Mouse (Mus musculus) embryonic fibroblast, embryonic 13.5 days (primary cell): ENCODE measurements around the gene Fam89b. TPM values are rescaled to one million over a fixed set of nuclear protein-coding genes. Genes with fewer than 3 reads are reported as not detected.
A peak's percentile ranks its signal among the peaks of the same experiment; 100 is the strongest.

Experiments
- H3K27ac ChIP-seq: 2 replicates; pipeline ENCODE4 v1.5.1; 2012; ENCODE audit warnings: low read length, control low read depth, inconsistent platforms; ENCODE audit not compliant: insufficient read depth
- H3K4me1 ChIP-seq: 2 replicates; pipeline ENCODE4 v1.6.1; 2011; ENCODE audit warnings: low read length; ENCODE audit not compliant: control insufficient read depth, insufficient read depth
- H3K4me3 ChIP-seq: 2 replicates; pipeline ENCODE4 v1.5.1; 2011; ENCODE audit warnings: mild to moderate bottlenecking, control low read depth, low read length; ENCODE audit not compliant: insufficient read depth
- CTCF ChIP-seq: IDR thresholded peaks from 2 replicates; pipeline ENCODE4 v1.5.1; 2011; ENCODE audit warnings: mild to moderate bottlenecking, control low read depth, low read length, moderate library complexity, borderline replicate concordance; ENCODE audit not compliant: insufficient read depth
- POLR2A ChIP-seq: IDR thresholded peaks from 2 replicates; pipeline ENCODE4 v1.6.1; 2011; ENCODE audit warnings: low read depth, mild to moderate bottlenecking, control low read depth, low read length, moderate library complexity
- polyA plus RNA-seq: library from polyadenylated mRNA; stranded (reverse); fragments of >200 nt; gene quantifications from 2 replicates; pipeline ENCODE4 v1.2.4, GENCODE M21; 2011; ENCODE audit warnings: low read depth; ENCODE audit not compliant: missing spikeins, insufficient read length

The Fam89b gene
- 51.3 and 54.8 TPM in 2 replicates for polyA plus RNA-seq

DNA sequence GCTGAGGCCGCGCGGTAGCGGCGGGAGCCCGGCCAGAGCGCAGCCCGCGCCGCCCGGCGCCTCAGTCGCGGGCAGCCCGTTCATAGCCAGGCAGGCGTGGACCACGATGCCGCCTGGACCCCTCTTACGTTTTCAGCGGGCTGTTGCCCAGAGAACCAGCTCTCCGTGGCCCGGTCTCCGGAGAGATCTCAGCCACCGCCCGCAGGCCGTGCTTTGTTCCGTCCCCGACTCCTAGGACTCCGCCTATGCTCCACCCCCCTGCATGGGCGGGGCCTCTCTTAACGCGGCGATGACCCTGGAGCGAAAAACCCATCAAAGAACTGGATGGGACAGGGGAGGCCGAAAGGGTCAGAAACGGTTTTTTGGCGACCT is at the start of gene Fam89b:
Fam89b (minus strand) TSS at position 210 of the 372 bp plus-strand sequence.
- Histone ChIP-seq H3K4me3 (peak within 1 kb of the TSS; percentile 81), H3K27ac (peak within 1 kb of the TSS; percentile 55), H3K4me1 (0 out of 2 replicates have a peak, but pooled peaks cover 7% of the 10 kb centered on the region)
- no peak for TF ChIP-seq CTCF
- peak; percentile 97 for TF ChIP-seq POLR2A

DNA sequence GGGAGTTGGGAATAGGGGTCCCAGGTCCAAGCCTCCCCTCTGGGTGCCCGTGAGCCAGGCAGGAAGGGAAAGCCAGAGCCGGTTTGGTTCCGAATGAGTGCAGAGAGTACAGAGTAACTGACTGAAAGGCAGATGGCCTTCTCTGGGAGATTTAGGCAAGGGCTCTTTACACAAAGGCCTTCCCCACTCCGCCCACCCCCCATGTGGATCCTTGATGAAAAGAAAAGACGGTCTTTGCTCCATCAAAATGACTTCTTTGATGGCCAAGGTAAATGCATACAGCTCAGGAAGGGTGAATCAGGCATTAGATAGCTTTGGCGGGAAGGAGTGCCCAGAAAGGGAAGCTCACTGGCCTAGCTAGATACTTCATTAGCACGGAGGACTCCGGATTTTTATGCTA is 48.9 kb upstream of the Fam89b start:
- Histone ChIP-seq H3K27ac (no peak overlapping the region), H3K4me3 (no peak overlapping the region), H3K4me1 (no peaks in the 10 kb centered on the region)
- TF ChIP-seq POLR2A (no peak), CTCF (no peak)

DNA sequence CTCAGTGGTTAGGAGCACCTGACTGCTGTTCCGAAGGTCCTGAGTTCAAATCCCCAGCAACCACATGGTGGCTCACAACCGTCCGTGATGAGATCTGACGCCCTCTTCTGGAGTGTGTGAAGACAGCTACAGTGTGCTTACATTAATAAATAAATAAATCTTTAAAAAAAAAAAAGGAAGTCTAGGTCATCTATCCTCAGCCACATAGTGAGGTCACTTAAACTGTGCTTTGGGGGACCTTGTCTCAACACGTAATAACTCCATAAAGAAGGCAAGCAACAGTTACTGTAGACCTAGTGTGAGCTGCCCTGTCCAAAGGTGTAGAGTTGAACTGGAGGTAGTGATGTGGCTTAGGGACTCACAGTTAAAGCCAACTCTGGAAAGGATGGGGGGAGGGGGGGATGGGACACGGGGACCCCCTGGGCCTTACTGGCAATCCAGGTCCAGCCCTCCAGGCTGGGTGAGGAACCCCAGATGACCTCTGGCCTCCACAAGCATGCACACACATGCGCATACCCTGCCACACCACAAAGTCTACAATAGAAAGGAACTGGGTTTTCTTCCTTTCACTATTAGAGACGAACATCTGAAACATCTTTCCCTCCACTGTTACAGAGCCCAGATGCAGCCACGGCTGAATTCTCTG is 48.1 kb upstream of the Fam89b start:
- TF ChIP-seq CTCF: no peak
- no peak for TF ChIP-seq POLR2A
- H3K4me3 ChIP-seq: no peak overlapping the region
- no peaks in the 10 kb centered on the region for H3K4me1 ChIP-seq
- H3K27ac ChIP-seq: no peak overlapping the region

DNA sequence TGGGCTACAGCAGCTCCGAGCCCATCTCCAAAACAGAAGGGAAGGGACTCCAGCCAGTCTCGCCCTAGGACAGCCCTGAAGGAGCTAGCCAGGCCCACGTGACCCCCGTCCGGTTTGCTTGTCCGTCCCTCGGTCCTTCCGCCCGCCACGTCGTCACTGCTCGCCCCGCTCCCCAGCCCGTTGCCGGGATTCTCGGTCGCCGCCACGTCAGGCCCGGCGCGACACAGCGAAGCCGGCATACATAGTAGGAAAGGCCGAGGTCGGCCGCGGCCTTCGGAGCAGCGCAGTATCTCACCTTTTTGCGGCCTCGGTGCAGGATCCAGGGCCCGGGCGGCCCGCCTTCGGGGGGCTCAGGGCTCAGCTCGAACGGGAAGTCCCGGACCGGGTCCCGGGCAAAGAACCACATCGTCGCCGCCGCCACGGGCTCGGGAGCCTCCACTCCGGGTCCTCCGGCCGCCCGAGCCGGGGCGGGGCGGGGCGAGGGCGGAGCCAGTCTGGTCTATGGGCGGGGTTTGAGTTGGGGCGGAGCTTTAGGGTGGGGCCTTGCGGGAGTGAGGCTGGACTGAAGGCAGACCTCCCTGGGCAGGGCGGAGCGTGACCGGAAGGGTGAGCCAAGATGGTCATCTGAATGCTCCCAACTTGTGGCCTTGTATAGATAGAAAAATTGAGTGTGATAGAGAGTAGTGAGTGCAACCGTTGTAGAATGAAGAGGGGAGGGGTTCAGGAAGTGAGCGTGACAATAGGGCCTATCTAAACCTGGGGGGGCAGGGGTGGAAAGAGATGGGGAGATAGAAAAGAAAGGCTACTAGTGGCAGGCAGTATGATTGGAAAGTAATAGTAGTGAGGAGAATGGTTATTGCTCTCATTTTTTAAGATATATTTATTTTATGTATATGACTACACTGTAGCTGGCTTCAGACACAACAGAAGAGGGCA is 41.7 kb upstream of the Fam89b start, which contains the start of gene Scyl1:
Scyl1 (minus strand) TSS at position 495 of the 936 bp plus-strand sequence.
- Histone ChIP-seq H3K4me1 (no peaks in the 10 kb centered on the region), H3K4me3 (peak within 1 kb of the TSS; percentile 80)
- TF ChIP-seq CTCF (no peak), POLR2A (peak; percentile 39; the same call in 1 of the 2 replicates)

DNA sequence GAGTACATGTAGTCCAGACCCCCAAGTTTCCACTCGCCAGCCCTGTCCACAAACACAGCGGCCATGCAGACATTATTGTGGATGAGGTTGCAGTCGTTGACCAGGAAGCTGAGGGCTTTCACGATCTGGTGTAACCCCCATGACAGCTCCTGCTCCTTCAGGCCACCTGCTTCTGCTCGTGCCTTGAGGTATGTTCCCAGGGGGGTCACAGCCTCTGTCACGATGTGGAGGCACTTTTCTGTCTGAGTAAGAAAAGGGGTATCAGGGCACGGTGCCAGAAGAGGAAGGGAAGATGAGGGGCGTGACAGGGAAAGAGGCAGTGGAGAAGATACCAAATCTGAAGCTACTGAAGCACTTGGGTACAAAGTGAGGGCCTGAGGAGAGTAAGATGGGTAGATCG is 40.9 kb upstream of the Fam89b start:
- Histone ChIP-seq H3K4me3 (peak overlapping the region; percentile 80), H3K27ac (peak overlapping the region; percentile 78; the same call in 1 of the 2 replicates), H3K4me1 (no peaks in the 10 kb centered on the region)
- TF ChIP-seq CTCF (no peak), POLR2A (no peak)

More for the DNA sequence above, 41.7 kb upstream of the Fam89b start, which contains the start of gene Scyl1:
- H3K27ac ChIP-seq: peak within 1 kb of the TSS; percentile 78

DNA sequence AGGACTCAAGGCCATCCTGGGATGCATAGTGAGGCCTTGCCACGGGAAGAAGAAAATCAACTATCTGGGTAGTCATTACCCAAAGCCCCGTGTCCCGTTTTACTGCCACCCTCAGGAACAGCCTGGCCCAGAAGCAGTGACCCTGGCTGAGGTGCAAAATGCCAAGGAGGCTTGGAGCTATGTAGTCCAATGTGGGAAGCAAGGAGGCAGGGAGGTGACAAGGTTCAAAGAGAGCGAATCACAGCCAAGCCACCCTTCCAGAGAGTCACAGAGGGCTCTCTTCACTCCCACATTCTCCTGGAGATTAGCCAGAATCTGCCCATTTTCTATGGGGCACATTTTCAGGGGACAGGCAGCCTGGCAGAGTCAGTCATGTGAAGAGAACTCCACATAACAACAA is 37.8 kb upstream of the Fam89b start:
- Histone ChIP-seq H3K4me1 (no peaks in the 10 kb centered on the region), H3K27ac (no peak overlapping the region), H3K4me3 (no peak overlapping the region)
- no peak for TF ChIP-seq CTCF

DNA sequence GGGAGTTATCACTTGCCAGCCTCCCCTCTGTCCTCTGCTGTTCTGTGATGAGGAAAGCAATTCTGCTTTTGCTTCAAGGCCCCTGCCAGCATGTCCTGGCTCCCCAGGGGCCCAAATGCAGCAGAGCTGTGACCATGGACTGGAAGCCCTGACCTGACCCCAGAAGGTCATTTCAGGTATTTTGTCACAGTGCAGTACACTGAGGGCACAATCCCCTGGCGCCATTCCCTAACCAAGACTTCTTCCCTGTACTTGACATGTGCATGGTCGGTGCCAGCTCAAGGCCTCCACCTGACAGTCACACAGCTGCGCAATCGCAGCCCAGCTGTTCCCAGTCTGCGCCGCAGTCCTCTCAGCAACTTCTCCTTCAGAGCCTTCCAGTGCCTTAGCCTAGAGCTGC is 33.7 kb upstream of the Fam89b start:
- H3K4me1 ChIP-seq: no peaks in the 10 kb centered on the region
- no peak overlapping the region for H3K27ac ChIP-seq
- H3K4me3 ChIP-seq: no peak overlapping the region
- TF ChIP-seq CTCF (no peak), POLR2A (no peak)

DNA sequence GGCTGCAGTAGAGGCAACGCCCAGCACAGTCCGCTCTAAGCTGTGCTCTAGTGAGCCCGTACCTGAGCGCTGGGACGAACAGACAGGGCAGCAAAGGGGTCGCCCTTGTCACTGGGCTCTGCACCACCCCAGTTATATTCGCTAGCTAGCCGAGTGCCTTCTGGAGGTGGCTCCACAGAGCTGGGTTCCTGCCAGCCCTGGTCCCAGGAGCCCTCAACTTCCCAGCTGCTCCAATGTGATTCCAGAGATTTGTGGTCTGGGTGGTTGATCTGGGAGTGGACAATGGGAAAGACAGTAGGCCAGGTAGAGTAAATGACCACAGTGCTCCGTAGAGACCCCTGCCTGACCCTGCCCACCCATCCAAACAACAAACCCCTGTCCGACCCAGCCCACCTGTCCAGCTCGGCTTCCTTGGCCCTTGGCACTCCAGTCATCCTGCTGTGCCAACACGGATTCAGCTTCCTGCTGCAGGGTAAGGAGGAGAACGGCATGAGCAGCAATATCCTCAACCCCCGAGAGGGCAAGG is 29.5 kb upstream of the Fam89b start:
- TF ChIP-seq CTCF: no peak
- TF ChIP-seq POLR2A: no peak
- Histone ChIP-seq H3K4me1 (no peaks in the 10 kb centered on the region), H3K4me3 (no peak overlapping the region), H3K27ac (no peak overlapping the region)

DNA sequence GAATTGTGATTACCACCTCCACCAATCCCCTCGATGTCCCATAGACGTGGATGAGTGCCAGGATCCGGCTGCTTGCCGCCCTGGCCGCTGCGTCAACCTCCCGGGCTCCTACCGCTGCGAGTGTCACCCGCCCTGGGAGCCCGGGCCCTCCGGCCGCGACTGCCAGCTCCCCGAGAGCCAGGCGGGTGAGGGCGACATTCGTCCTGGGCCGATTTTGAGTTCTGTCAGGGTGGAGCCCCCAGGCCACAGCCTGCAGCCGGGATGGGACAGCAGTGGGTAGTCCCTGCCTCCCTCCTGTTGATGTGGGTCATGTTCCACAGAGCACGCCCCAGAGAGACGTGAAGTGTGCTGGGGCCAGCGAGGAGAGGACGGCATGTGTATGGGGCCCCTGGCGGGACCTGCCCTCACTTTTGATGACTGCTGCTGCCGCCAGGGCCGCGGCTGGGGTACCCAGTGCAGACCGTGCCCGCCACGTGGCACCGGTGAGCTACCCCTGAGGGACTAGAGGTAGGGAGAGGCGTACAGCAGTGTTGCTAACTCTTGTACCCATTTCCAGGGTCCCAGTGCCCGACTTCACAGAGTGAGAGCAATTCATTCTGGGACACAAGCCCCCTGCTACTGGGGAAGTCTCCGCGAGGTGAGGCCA is 27.7 kb upstream of the Fam89b start:
- no peak overlapping the region for H3K4me3 ChIP-seq
- no peaks in the 10 kb centered on the region for H3K4me1 ChIP-seq
- H3K27ac ChIP-seq: no peak overlapping the region
- TF ChIP-seq CTCF (no peak), POLR2A (no peak)

DNA sequence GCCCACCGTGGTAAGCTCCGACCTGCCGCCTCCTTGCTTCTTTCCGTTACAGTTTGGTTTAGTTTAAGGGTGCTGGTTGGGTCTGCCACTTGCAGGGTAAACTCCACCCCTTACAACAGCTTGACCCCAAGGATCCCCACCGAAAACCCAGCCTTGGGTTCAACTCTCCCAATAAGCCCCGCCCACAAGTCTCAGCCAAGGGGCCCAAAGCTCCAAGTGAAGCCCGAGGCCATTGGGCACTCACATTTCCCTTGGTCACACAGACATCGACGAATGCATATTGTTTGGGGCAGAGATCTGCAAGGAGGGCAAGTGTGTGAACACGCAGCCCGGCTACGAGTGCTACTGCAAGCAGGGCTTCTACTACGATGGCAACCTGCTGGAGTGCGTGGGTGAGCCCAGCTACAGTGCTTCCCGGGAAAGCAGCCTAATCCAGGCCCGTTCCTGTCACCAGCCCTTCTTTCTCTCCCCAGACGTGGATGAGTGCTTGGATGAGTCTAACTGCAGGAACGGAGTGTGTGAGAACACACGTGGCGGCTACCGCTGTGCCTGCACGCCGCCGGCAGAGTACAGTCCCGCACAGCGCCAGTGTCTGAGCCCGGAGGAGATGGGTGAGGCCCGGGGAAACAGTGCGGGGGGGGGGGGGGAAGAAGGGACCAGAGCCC is 27.0 kb upstream of the Fam89b start:
- no peak for TF ChIP-seq CTCF
- TF ChIP-seq POLR2A: no peak
- Histone ChIP-seq H3K4me1 (no peaks in the 10 kb centered on the region), H3K27ac (no peak overlapping the region), H3K4me3 (no peak overlapping the region)
